Mouse (Mus musculus) limb, embryonic 11.5 days (tissue): ENCODE data around the gene Gng2. TPM values are rescaled to one million over a fixed set of nuclear protein-coding genes. Genes with fewer than 3 reads are reported as not detected.
A peak's percentile ranks its signal among the peaks of the same experiment; 100 is the strongest.

Experiments used
- ATAC-seq: fragments of 200-750 bp; cut with Nextera tagmentation; 2 replicates; pipeline ENCODE4 v1.8.0; 2017; ENCODE audit warnings: low read depth; ENCODE audit not compliant: insufficient number of reproducible peaks, low FRiP score, low TSS enrichment
- DNase-seq: peaks from one replicate; pipeline ENCODE4 v3.0.0-alpha.2; 2015; ENCODE audit warnings: low spot score
- H3K27ac ChIP-seq: fragments of 300-500 bp; sonication (generic); replicated peaks from 2 replicates; pipeline ENCODE4 v1.5.1; 2014; ENCODE audit warnings: low read depth, mild to moderate bottlenecking, low read length
- H3K27me3 ChIP-seq: fragments of 300-500 bp; sonication (generic); 2 replicates; pipeline ENCODE4 v1.6.1; 2014; ENCODE audit warnings: mild to moderate bottlenecking, low read length, mixed read lengths; ENCODE audit not compliant: control insufficient read depth, insufficient read depth
- H3K36me3 ChIP-seq: fragments of 300-500 bp; sonication (generic); 2 replicates; pipeline ENCODE4 v1.6.1; 2014; ENCODE audit warnings: mild to moderate bottlenecking, low read length, moderate library complexity, mixed read lengths; ENCODE audit not compliant: control insufficient read depth, insufficient read depth
- H3K4me1 ChIP-seq: fragments of 300-500 bp; sonication (generic); 2 replicates; pipeline ENCODE4 v1.6.1; 2014; ENCODE audit warnings: low read length, mixed read lengths; ENCODE audit not compliant: control insufficient read depth, insufficient read depth
- H3K4me2 ChIP-seq: fragments of 300-500 bp; sonication (generic); 2 replicates; pipeline ENCODE4 v1.6.1; 2014; ENCODE audit warnings: low read depth, mild to moderate bottlenecking, moderate library complexity; ENCODE audit not compliant: severe bottlenecking
- H3K4me3 ChIP-seq: fragments of 300-500 bp; sonication (generic); 2 replicates; pipeline ENCODE4 v1.5.1; 2014; ENCODE audit warnings: low read depth, low read length
- H3K9ac ChIP-seq: fragments of 300-500 bp; sonication (generic); 2 replicates; pipeline ENCODE4 v1.6.1; 2014; ENCODE audit warnings: mild to moderate bottlenecking, low read length
- H3K9me3 ChIP-seq: fragments of 300-500 bp; sonication (generic); 2 replicates; pipeline ENCODE4 v1.6.1; 2016; ENCODE audit warnings: low read length; ENCODE audit not compliant: control insufficient read depth
- WGBS: fragments of 180-500 bp; shearing (Covaris S2); extraction: QIAGEN DNeasy Blood & Tissue Kit; methylation state at CpG from one replicate; pipeline ENCODE4 v1.1.7; 2014; 5-methylcytosine and 5-hydroxymethylcytosine counted together
- polyA plus RNA-seq: library from polyadenylated mRNA; unstranded; fragments of >200 nt; fragmentation: Nextera tagmentation; extraction: Ambion mirVana; gene quantifications from 2 replicates; pipeline ENCODE4 v1.2.1, GENCODE M21; 2014

Gng2 gene
- polyA plus RNA-seq, 1 experiment from 2014 or later = 73.9 TPM

DNA sequence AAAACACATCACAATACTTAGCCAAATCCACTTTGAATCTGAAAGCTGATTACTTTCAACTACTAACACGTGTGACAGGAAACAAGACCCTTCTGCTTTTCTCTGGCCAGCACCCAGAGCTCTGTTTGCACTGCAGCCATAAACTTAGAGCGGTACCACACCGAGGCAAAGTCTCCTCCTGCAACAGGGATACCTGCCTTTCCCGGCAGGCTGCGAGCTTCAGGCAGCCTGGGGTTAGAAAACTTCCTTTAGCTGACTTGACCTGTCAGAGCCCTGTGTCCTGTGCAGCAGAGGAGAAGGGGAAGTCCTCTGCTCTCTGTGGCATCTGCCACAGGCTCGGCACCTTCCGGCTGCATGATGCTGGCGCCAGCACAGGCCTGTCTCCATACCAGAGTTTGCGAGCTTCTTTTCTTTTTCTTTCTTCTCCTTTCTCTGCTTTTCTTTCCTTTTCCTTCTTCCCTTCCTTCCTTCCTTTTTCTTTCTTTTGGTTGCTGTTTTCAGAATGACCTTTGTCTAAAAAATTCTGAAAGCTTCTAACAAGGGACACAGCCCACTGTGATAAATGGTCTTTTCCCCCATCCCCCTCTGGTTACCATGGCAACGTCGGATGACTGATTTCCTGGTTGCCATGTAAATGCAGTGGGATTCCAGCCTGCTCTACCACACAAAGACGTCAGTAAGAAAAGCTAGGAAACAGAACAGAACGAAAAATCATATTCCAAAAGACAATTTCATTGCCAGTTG, 9.4 kb upstream of the Gng2 start:
- DNase-seq (peak; percentile 97), ATAC-seq (peak; percentile 79)
- 0 out of 2 replicates have a peak overlapping the region, but pooled peaks have one; percentile 8 for H3K4me3 ChIP-seq
- no peaks in the 10 kb centered on the region for H3K27me3 ChIP-seq
- WGBS = under 1% methylated on average over 13 of the region's 13 CpGs
- H3K27ac ChIP-seq = peak overlapping the region; percentile 95
- H3K9ac ChIP-seq = peak overlapping the region; percentile 68
- peaks cover 25% of the 10 kb centered on the region for H3K4me1 ChIP-seq
- H3K9me3 ChIP-seq = no peaks in the 10 kb centered on the region
- H3K36me3 ChIP-seq = no peaks in the 10 kb centered on the region
- peak overlapping the region; percentile 40 for H3K4me2 ChIP-seq

DNA sequence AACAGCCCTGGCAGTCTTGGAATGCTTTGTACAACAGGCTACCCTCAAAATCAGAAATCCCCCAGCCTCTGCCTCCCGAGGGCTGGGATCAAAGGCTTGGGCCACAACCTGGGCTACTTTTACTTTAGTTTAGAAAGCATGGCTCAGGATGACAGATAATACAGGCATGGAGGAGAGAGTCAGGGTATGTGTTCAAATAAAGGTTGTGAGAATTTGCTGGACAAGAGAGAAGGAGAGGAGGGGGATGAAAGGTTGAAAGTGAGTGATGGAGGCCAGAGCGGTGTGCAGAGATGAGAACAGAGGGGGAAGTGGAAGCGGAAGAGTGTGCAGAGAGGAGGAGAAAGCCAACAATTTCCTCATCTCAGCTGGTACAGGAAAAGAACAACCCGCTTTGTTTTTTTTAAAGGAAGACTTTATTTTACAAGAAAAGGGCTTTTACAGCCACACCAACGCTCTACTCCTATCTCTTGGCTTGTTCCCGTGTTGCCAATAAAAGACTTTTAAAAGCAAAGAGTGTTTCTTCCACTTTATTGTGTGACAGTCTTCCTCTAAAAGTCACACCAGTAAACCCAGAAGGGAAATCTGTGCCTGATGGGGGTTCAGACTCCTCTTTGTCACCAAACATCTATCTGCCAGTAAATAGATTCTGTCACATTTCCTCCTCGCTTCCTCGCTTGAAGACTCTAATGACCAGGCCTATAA, 8.6 kb upstream of the Gng2 start:
- peak; percentile 62 for DNase-seq
- peak overlapping the region; percentile 95 for H3K27ac ChIP-seq
- no peaks in the 10 kb centered on the region for H3K9me3 ChIP-seq
- no peak for ATAC-seq
- peak overlapping the region; percentile 40 for H3K4me2 ChIP-seq
- 19% methylated on average over 8 of the region's 8 CpGs for WGBS
- no peaks in the 10 kb centered on the region for H3K36me3 ChIP-seq
- 0 out of 2 replicates have a peak overlapping the region, but pooled peaks have one; percentile 8 for H3K4me3 ChIP-seq
- no peaks in the 10 kb centered on the region for H3K27me3 ChIP-seq
- peaks cover 25% of the 10 kb centered on the region for H3K4me1 ChIP-seq
- peak overlapping the region; percentile 68 for H3K9ac ChIP-seq

DNA sequence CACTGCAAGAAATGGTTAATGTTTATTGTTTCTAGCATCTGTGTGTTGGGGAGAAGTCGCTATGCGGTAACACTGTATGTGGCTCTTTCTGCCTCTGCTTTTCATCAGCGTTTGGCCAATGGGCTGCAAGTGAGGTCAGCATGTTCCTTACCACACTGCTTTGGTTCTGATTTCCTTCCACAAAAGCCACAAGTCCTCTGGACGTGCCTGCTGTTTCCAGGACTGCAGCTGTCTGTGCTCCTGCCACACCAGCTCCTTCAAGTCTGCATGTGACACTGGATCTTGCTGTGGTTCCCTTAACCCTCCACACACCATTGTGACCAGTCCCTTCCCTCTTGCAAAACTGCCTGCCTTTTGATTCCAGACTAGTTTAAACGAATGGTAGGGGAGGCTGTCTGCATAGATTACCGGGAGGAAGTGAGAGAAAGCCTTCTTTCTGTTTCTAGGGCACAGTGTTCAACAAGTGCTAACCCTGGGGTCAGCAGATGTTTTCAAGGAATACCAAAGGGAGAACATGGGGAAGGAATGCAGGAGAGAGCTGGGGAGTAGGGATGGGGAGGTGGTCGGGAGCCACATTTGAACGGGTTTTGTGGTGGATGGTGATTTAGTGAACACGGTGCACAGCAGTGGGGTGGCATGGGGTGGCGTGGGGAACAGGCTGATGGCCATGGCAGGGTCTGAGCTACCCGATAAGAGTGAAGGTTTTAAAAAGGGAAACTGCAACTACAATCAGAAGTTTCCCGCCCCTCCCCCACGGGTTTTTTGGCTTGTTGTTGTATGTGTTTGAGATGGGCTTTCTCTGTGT, 7.9 kb upstream of the Gng2 start:
- Histone ChIP-seq H3K27me3 (no peaks in the 10 kb centered on the region), H3K9me3 (no peaks in the 10 kb centered on the region), H3K9ac (peak overlapping the region; percentile 31), H3K4me3 (no peak overlapping the region), H3K36me3 (no peaks in the 10 kb centered on the region), H3K4me2 (peak overlapping the region; percentile 40), H3K27ac (peak overlapping the region; percentile 95), H3K4me1 (peaks cover 25% of the 10 kb centered on the region)
- peak; percentile 59 for ATAC-seq
- DNase-seq = peak; percentile 74
- 5% methylated on average over 13 of the region's 13 CpGs for WGBS

DNA sequence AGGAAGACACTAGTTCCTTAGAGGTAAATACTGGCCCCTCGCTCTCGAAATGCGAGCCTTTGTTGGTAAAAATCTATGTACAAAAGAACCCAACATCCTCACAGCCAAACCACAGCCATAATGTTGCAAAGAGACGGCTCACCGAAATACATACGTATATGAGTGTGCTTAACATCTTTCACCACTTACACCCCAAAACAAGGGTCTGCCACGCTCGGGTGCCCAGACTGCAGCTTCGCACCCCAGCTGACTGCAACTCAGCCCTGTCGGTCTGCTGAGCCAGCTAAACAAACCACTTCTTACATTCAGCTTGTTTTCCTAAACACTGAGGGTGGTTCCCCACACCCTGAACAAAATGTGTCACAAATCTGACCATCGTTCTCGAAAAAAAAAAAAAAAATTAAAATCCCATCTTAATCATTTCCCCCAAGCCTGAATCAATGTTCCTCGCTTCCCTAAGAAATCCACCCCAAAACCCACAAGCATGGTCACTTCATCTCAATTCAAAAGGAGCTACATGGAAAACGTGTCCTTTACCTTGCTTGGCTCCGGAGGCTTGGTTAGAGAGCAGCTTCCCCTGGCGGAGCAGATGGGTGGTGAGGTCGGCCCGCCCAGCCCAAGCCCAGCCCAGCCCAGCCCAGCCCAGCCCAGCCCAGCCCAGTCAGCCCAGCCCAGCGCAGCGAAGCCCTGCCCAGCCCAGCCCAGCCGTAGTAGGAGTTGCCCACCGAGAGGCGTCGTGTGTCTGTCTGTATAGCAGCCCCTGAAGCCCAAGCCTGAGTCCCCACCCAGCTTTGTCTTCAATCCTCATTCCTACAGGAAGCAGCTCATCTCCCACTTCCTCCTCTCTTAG, 781 bp downstream of the Gng2 start:
- H3K4me3 ChIP-seq = peak overlapping the region; percentile 51
- peaks cover 8% of the 10 kb centered on the region for H3K4me1 ChIP-seq
- ATAC-seq (peak; percentile 94), DNase-seq (peak; percentile 87)
- WGBS = 1% methylated on average over 24 of the region's 24 CpGs
- H3K27ac ChIP-seq = peak overlapping the region; percentile 91
- H3K9me3 ChIP-seq = no peaks in the 10 kb centered on the region
- no peaks in the 10 kb centered on the region; the same call in 1 of the 2 replicates for H3K36me3 ChIP-seq
- peak overlapping the region; percentile 67 for H3K4me2 ChIP-seq
- no peaks in the 10 kb centered on the region for H3K27me3 ChIP-seq
- peak overlapping the region; percentile 77 for H3K9ac ChIP-seq

DNA sequence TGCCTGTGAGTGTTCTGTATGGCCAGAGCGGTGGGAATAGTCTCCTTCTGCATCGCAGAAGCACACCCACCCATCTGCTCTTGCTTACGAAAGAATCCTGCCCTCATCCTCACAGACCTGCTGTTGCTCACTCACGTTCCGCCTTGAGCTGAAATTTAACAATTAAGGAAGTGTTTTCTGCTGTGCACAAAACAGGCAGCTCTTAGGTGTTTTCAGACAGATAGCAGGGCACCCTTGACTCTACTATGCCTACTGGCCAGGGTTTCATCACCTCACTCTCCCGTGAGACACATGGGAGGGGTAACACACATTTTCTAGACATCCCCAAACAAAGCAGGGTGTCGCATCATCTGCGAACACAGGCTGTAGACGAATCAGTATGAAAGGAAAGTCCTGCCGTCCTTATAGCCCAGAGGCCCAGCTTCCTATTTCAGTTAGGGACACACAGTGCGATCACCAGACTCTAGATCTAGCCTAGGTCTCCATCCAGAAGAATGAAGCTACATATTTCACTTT, 2.4 kb downstream of the Gng2 start:
- Histone ChIP-seq H3K4me3 (peak overlapping the region; percentile 14), H3K9me3 (no peaks in the 10 kb centered on the region), H3K27me3 (no peaks in the 10 kb centered on the region), H3K4me2 (peak overlapping the region; percentile 66), H3K4me1 (peaks cover 13% of the 10 kb centered on the region), H3K27ac (peak overlapping the region; percentile 25; the same call in 1 of the 2 replicates), H3K36me3 (no peaks in the 10 kb centered on the region; the same call in 1 of the 2 replicates), H3K9ac (peak overlapping the region; percentile 60)
- DNase-seq (peak; percentile 41), ATAC-seq (no peak)
- WGBS = 20% methylated on average over 11 of the region's 11 CpGs

DNA sequence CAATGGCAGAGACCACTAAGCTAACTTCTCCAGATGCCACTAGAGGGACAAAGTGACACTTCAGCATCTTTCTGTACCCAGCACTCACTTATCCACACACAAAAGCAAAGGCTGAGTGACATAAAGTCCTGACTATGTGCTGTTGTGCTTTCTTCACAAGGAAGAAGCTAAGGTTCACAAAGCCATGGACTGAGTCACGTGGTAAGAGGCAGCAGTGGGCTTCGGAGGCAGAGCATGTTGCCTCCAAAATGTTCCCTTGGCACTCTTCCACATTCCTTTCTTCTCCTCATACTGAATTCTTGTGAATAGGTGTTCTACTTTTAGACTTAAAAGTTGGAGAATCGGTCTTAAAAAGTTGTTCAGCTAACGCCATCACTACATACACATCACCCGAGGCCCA, 3.0 kb downstream of the Gng2 start:
- Histone ChIP-seq H3K4me1 (peaks cover 13% of the 10 kb centered on the region), H3K36me3 (no peaks in the 10 kb centered on the region; the same call in 1 of the 2 replicates), H3K27me3 (no peaks in the 10 kb centered on the region), H3K4me3 (no peak overlapping the region), H3K9ac (no peak overlapping the region), H3K4me2 (peak overlapping the region; percentile 66), H3K27ac (no peak overlapping the region), H3K9me3 (no peaks in the 10 kb centered on the region)
- DNase-seq = no peak
- 59% methylated on average over 5 of the region's 5 CpGs for WGBS
- ATAC-seq = no peak

DNA sequence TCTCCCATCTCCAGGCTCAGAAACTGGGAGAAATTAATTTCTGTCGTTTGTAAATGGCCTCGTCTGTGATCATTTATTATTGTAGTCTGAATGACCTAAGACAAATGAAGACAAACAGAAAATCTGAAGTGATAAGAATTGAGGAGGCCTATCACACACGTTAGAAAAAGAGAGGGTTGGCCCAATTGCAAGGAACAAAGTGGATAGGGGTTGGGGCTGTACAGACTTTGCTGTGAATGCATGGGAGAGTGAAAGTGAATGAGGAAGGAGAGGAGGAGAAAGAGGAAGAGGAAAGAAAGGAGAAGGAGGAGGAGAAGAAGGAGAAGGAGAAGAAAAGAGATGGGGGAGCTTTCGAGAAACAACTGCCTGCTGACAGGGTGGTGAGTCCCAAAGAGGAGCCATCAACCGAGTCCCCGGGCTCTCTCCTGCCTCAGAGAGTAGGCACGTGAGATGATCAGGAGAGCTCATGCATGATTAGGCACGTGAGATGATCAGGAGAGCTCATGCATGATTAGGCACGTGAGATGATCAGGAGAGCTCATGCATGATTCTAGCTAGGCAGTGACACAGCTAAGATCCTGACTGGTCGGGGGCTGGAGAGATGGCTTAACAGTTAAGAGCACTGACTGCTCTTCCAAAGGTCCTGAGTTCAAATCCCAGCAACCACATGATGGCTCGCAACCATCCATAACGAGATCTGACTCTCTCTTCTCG, 5.0 kb downstream of the Gng2 start:
- Histone ChIP-seq H3K4me2 (no peak overlapping the region), H3K27ac (no peak overlapping the region), H3K36me3 (no peaks in the 10 kb centered on the region; the same call in 1 of the 2 replicates), H3K4me1 (peaks cover 12% of the 10 kb centered on the region), H3K9me3 (no peaks in the 10 kb centered on the region), H3K27me3 (no peaks in the 10 kb centered on the region), H3K9ac (no peak overlapping the region), H3K4me3 (no peak overlapping the region)
- DNase-seq = no peak
- 87% methylated on average over 13 of the region's 13 CpGs for WGBS
- no peak for ATAC-seq
